Mouse (Mus musculus) embryo, embryonic 11 days (tissue): ENCODE measurements around the gene Acd.

Experiments
- DNase-seq: peaks from one replicate; pipeline ENCODE4 v3.0.0-alpha.2; 2015

Acd gene

GRCm38 (mm10) chr8:105700566-105700965, 336 bp downstream of the Acd start:
- peak; percentile 46 for DNase-seq

GRCm38 (mm10) chr8:105699488-105700215, 1.2 kb downstream of the Acd start:
- DNase-seq: no peak

GRCm38 (mm10) chr8:105698734-105699133, 2.2 kb downstream of the Acd start:
- no peak for DNase-seq

- DNase-seq: no peak
These were observed 3.6 kb downstream of the Acd start for GRCm38 (mm10) chr8:105697196-105697780.

GRCm38 (mm10) chr8:105695080-105695780, 5.7 kb downstream of the Acd start:
- no peak for DNase-seq

- peak; percentile 31 for DNase-seq
These were observed 6.7 kb downstream of the Acd start for GRCm38 (mm10) chr8:105694051-105694799.

- peak; percentile 82 for DNase-seq
These were observed 7.3 kb downstream of the Acd start for GRCm38 (mm10) chr8:105693648-105694047.

- DNase-seq: no peak
These were observed 8.3 kb downstream of the Acd start for GRCm38 (mm10) chr8:105692449-105693182.

GRCm38 (mm10) chr8:105690978-105691377, 9.9 kb downstream of the Acd start:
- DNase-seq: no peak

- DNase-seq: no peak
These were observed 10.9 kb downstream of the Acd start for GRCm38 (mm10) chr8:105689983-105690360.

GRCm38 (mm10) chr8:105689256-105689982, 11.5 kb downstream of the Acd start:
- DNase-seq: no peak

- no peak for DNase-seq
These were observed 12.6 kb downstream of the Acd start for GRCm38 (mm10) chr8:105688242-105688752.

- no peak for DNase-seq
These were observed 13.4 kb downstream of the Acd start for GRCm38 (mm10) chr8:105687512-105687911.

- no peak for DNase-seq
These were observed 14.4 kb downstream of the Acd start for GRCm38 (mm10) chr8:105686551-105686950.

GRCm38 (mm10) chr8:105685796-105686308, 15.1 kb downstream of the Acd start, which contains the start of gene Carmil2:
Gene Carmil2 (plus strand): TSS chr8:105686274.
- peak; percentile 46 for DNase-seq

GRCm38 (mm10) chr8:105685325-105685724, 15.6 kb downstream of the Acd start:
- no peak for DNase-seq

GRCm38 (mm10) chr8:105677891-105678290, 23.0 kb downstream of the Acd start:
- no peak for DNase-seq

GRCm38 (mm10) chr8:105661167-105661566, 39.7 kb downstream of the Acd start:
- peak; percentile 30 for DNase-seq

- no peak for DNase-seq
These were observed 43.3 kb downstream of the Acd start for GRCm38 (mm10) chr8:105657641-105658040.

GRCm38 (mm10) chr8:105648929-105649328, 52.0 kb downstream of the Acd start:
- DNase-seq: no peak
